Mouse (Mus musculus) bone marrow macrophage, adult 2 months (primary cell): ENCODE measurements around the gene Tenm4.

Experiments used
- CTCF ChIP-seq: IDR thresholded peaks from 2 replicates; pipeline ENCODE4 v1.5.1; 2012; ENCODE audit warnings: low read depth, mild to moderate bottlenecking, low read length, moderate library complexity
- POLR2A ChIP-seq: IDR thresholded peaks from 2 replicates; pipeline ENCODE4 v1.6.1; 2012; ENCODE audit warnings: mild to moderate bottlenecking, low read depth, low read length, borderline replicate concordance

DNA sequence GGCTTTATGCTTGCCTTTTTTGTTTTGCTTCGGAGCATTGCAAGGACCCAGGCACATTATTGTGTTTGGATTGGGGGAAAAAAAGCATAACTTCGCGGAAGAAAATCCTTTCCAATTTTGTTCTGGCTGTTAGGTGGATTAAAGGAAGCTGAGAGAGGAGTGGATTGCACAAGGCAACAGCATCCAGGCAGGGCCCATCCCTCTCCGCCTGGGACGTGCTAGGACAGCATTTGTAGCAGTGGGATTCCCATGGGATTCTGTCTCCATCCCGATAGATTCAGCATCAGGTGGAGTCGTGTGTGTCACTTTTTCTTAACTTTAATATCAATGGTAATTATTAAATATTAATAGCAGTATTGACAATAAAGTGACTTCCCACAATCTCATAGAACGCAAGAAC is 255.9 kb downstream of the Tenm4 start:
- no peak for TF ChIP-seq CTCF
- no peak for TF ChIP-seq POLR2A
